Mouse (Mus musculus): ENCODE data around the gene Rab11fip5.

DNA sequence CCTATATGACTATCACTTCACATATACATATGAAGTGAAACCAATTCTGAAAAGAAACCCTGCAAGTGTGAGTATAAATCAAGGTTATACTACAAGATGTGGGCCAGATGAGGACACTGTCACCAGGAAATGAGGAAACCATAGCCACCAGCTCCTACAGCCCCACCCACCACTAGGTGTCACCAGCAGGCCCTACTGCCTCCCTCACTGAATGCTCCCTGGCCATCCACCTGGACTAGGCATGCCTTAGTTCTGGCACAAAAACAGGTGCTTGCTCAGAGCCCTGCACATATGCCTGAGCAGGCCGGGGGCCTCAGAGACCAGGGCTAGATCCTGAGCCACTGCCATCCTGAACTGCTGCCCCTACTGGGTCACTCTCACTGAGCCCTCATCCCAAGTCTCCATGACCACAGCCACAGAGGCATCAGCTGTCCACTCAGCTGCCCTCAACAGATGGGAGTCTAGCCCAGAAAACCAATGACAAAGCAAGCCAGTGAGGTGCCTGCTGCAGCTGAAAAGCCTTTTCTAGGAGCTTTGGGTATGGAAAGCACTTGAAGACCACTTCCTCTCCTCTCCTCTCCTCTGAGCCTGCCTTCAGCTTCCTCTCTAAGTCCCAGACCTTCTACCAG, 35.0 kb downstream of the Rab11fip5 start:
- TF ChIP-seq CTCF (IDR thresholded peaks at IDR 0.05; ENCODE audit: control insufficient read depth, insufficient read depth, low read length) (peak; percentile 89), POLR2A (IDR thresholded peaks at IDR 0.05; ENCODE audit: borderline replicate concordance, control insufficient read depth, low read depth, low read length) (no peak)

All from bone marrow, adult 2 months (tissue).